Mouse (Mus musculus) lung, embryonic 15.5 days (tissue): ENCODE results near the gene Asb5. TPM values are rescaled to one million over a fixed set of nuclear protein-coding genes. Genes with fewer than 3 reads are reported as not detected.

Experiments used
- ATAC-seq: fragments of 200-750 bp; cut with Nextera tagmentation; 2 replicates; pipeline ENCODE4 v1.8.0; 2017; ENCODE audit warnings: moderate number of reproducible peaks, borderline replicate concordance; ENCODE audit not compliant: low FRiP score, low TSS enrichment; ENCODE audit errors: extremely low read depth
- H3K27ac ChIP-seq: fragments of 300-500 bp; sonication (generic); 2 replicates; pipeline ENCODE4 v1.5.1; 2015; ENCODE audit warnings: moderate library complexity, mild to moderate bottlenecking, inconsistent platforms
- H3K27me3 ChIP-seq: fragments of 300-500 bp; sonication (generic); 2 replicates; pipeline ENCODE4 v1.6.1; 2015; ENCODE audit warnings: inconsistent platforms
- H3K36me3 ChIP-seq: fragments of 300-500 bp; sonication (generic); 2 replicates; pipeline ENCODE4 v1.6.1; 2015; ENCODE audit warnings: inconsistent platforms
- H3K4me1 ChIP-seq: fragments of 300-500 bp; sonication (generic); 2 replicates; pipeline ENCODE4 v1.6.1; 2015; ENCODE audit warnings: inconsistent platforms
- H3K4me2 ChIP-seq: fragments of 300-500 bp; sonication (generic); 2 replicates; pipeline ENCODE4 v1.6.1; 2015; ENCODE audit warnings: inconsistent platforms, mild to moderate bottlenecking, moderate library complexity
- H3K4me3 ChIP-seq: fragments of 300-500 bp; sonication (generic); 2 replicates; pipeline ENCODE4 v1.5.1; 2015; ENCODE audit warnings: mild to moderate bottlenecking, inconsistent platforms
- H3K9ac ChIP-seq: fragments of 300-500 bp; sonication (generic); 2 replicates; pipeline ENCODE4 v1.6.1; 2015; ENCODE audit warnings: inconsistent platforms
- H3K9me3 ChIP-seq: fragments of 300-500 bp; sonication (generic); 2 replicates; pipeline ENCODE4 v1.6.1; 2016; ENCODE audit warnings: inconsistent platforms
- WGBS: fragments of 180-500 bp; shearing (Covaris S2); methylation state at CpG from one replicate; pipeline ENCODE4 v1.1.7; 2015; 5-methylcytosine and 5-hydroxymethylcytosine counted together
- polyA plus RNA-seq: library from polyadenylated mRNA; unstranded; fragments of >200 nt; fragmentation: Nextera tagmentation; extraction: Ambion mirVana; gene quantifications from 2 replicates; pipeline ENCODE4 v1.2.1, GENCODE M21; 2015

The Asb5 gene
- polyA plus RNA-seq, 1 experiment from 2014 or later, result 4.0 TPM

- H3K4me2 ChIP-seq, result no peak overlapping the region
- no peaks in the 10 kb centered on the region for H3K27me3 ChIP-seq
- no peaks in the 10 kb centered on the region for H3K36me3 ChIP-seq
- H3K4me1 ChIP-seq, result no peaks in the 10 kb centered on the region
- no peak overlapping the region for H3K27ac ChIP-seq
- no peak for ATAC-seq
- no peaks in the 10 kb centered on the region for H3K9me3 ChIP-seq
- no peak overlapping the region for H3K9ac ChIP-seq
- 78% methylated on average over 6 of the region's 6 CpGs for WGBS
- no peak overlapping the region for H3K4me3 ChIP-seq
Measured at GRCm38 (mm10) chr8:54548383-54548782, 19.0 kb downstream of the Asb5 start.

GRCm38 (mm10) chr8:54550026-54550574 lies 20.7 kb downstream of the Asb5 start:
- H3K4me2 ChIP-seq, result no peak overlapping the region
- H3K27me3 ChIP-seq, result no peaks in the 10 kb centered on the region
- no peak overlapping the region for H3K4me3 ChIP-seq
- no peak overlapping the region for H3K27ac ChIP-seq
- no peak overlapping the region for H3K9ac ChIP-seq
- no peaks in the 10 kb centered on the region for H3K36me3 ChIP-seq
- H3K4me1 ChIP-seq, result no peaks in the 10 kb centered on the region
- WGBS, result 86% methylated on average over 12 of the region's 12 CpGs
- H3K9me3 ChIP-seq, result no peaks in the 10 kb centered on the region
- no peak for ATAC-seq

DNA sequence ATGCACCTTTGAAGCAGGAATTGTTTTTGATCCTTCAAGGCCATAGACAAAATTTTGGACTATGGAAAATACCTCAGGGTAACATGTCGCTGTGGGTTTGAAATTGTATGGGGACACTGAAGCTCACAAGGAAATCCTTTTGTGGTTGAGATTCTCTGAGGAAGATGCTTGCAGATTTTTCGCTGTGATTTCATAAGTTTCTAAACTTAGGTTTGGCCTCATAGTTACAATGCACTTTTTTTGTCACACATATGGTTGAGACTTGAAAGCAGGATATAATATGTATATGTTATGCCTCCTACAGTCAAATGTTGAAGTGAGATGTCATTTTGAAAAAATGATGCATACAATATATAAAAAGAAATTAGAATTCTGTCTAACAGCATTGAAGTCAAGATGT lies 25.5 kb downstream of the Asb5 start:
- H3K9me3 ChIP-seq, result no peaks in the 10 kb centered on the region
- no peak for ATAC-seq
- H3K4me1 ChIP-seq, result no peaks in the 10 kb centered on the region
- H3K4me2 ChIP-seq, result no peak overlapping the region
- no peak overlapping the region for H3K9ac ChIP-seq
- H3K4me3 ChIP-seq, result no peak overlapping the region
- WGBS, result 78% methylated on average over 2 of the region's 2 CpGs
- H3K27me3 ChIP-seq, result no peaks in the 10 kb centered on the region
- H3K36me3 ChIP-seq, result no peaks in the 10 kb centered on the region
- no peak overlapping the region for H3K27ac ChIP-seq

- Histone ChIP-seq H3K9me3 (no peaks in the 10 kb centered on the region), H3K4me3 (no peak overlapping the region), H3K36me3 (no peaks in the 10 kb centered on the region), H3K4me2 (no peak overlapping the region), H3K27ac (no peak overlapping the region), H3K9ac (no peak overlapping the region), H3K27me3 (no peaks in the 10 kb centered on the region), H3K4me1 (0 out of 2 replicates have a peak, but pooled peaks cover 5% of the 10 kb centered on the region)
- no peak for ATAC-seq
- WGBS, result 37% methylated on average over 4 of the region's 4 CpGs
Measured at GRCm38 (mm10) chr8:54562137-54562536, 32.8 kb downstream of the Asb5 start.

DNA sequence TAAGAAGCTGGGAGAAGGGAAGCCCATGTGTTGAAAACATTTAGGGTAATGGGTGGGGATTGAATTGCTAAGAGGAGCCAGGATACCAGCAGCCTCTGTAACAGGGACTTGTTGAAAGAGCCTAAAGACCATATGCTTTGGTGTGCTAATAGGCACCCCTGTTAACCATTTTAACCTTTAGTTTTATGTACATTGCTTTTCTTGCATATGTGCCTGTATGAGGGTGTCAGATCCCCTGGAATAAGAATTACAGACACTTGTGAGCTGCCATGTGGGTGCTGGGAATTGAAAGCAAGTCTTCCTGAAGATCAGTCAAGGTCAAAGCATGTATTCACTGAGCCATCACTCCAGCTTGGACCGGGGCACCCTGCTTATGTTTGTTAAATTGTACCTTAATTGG lies 35.8 kb downstream of the Asb5 start:
- no peak overlapping the region for H3K9ac ChIP-seq
- no peak overlapping the region for H3K4me2 ChIP-seq
- 0 out of 2 replicates have a peak, but pooled peaks cover 5% of the 10 kb centered on the region for H3K4me1 ChIP-seq
- no peaks in the 10 kb centered on the region for H3K9me3 ChIP-seq
- WGBS, result 52% methylated on average over 1 of the region's 1 CpGs
- no peaks in the 10 kb centered on the region for H3K27me3 ChIP-seq
- no peak overlapping the region for H3K27ac ChIP-seq
- H3K4me3 ChIP-seq, result no peak overlapping the region
- no peaks in the 10 kb centered on the region for H3K36me3 ChIP-seq
- no peak for ATAC-seq

GRCm38 (mm10) chr8:54565603-54566260 lies 36.4 kb downstream of the Asb5 start:
- Histone ChIP-seq H3K36me3 (no peaks in the 10 kb centered on the region), H3K4me3 (no peak overlapping the region), H3K27ac (no peak overlapping the region), H3K4me2 (no peak overlapping the region), H3K9me3 (no peaks in the 10 kb centered on the region), H3K9ac (no peak overlapping the region), H3K4me1 (0 out of 2 replicates have a peak, but pooled peaks cover 5% of the 10 kb centered on the region), H3K27me3 (no peaks in the 10 kb centered on the region)
- ATAC-seq, result no peak
- WGBS, result 75% methylated on average over 7 of the region's 7 CpGs

- peak; percentile 47; the same call in 1 of the 2 replicates for ATAC-seq
- Histone ChIP-seq H3K4me2 (no peak overlapping the region), H3K9me3 (no peaks in the 10 kb centered on the region), H3K27me3 (no peaks in the 10 kb centered on the region), H3K4me3 (no peak overlapping the region), H3K4me1 (0 out of 2 replicates have a peak, but pooled peaks cover 5% of the 10 kb centered on the region), H3K27ac (no peak overlapping the region), H3K36me3 (no peaks in the 10 kb centered on the region), H3K9ac (no peak overlapping the region)
- 20% methylated on average over 2 of the region's 2 CpGs for WGBS
Measured at GRCm38 (mm10) chr8:54567168-54567567, 37.8 kb downstream of the Asb5 start.

- Histone ChIP-seq H3K4me2 (0 out of 2 replicates have a peak overlapping the region, but pooled peaks have one; percentile 7), H3K9ac (no peak overlapping the region), H3K4me3 (no peak overlapping the region), H3K4me1 (0 out of 2 replicates have a peak, but pooled peaks cover 3% of the 10 kb centered on the region), H3K27ac (no peak overlapping the region), H3K27me3 (no peaks in the 10 kb centered on the region), H3K9me3 (no peaks in the 10 kb centered on the region), H3K36me3 (no peaks in the 10 kb centered on the region)
- WGBS, result 28% methylated on average over 15 of the region's 15 CpGs
- ATAC-seq, result peak; percentile 70; the same call in 1 of the 2 replicates
Measured at GRCm38 (mm10) chr8:54570618-54571609, 41.5 kb downstream of the Asb5 start.

DNA sequence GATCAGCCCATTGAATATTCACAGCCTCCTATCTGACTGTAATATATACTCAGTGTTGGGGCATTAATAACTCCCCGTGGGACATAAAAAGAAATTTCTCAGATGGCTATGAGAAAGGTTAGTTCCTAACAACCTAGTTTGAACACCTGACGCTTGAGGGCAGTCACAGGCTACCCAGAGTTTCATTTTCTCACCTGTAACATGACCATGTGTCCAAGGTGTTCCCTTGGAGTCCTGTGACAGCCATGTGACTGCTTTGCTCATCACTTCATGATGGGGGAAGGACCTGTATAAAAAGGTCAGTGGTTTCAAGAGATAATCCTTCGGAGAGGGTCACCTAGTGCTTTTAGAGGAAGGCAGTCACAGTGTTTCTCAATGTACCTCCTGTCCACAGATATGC lies 52.1 kb downstream of the Asb5 start:
- Histone ChIP-seq H3K9ac (no peak overlapping the region), H3K4me3 (no peak overlapping the region), H3K36me3 (no peaks in the 10 kb centered on the region), H3K9me3 (no peaks in the 10 kb centered on the region), H3K27ac (no peak overlapping the region), H3K27me3 (no peaks in the 10 kb centered on the region), H3K4me2 (no peak overlapping the region), H3K4me1 (no peaks in the 10 kb centered on the region)
- no peak for ATAC-seq
- 62% methylated on average over 3 of the region's 3 CpGs for WGBS

DNA sequence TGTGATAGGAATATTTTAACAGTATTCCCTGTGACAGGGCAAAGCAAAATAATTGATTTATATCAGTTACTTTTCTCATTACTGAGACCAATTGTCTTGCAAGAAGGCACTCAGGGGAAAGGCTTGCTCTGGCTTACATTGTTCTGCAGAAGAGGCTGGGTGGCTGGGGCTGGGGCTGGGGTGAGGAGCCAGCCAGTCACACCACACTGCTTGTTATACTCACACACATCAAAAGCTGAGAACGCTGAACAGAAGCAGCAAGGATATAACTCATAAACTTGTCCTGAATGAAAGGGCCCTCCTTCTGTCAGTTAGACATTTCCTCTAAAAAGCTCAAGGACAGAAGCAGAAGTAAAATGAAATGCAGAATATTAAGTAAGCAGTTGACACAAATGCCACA lies 53.5 kb downstream of the Asb5 start:
- Histone ChIP-seq H3K27me3 (no peaks in the 10 kb centered on the region), H3K27ac (no peak overlapping the region), H3K9ac (no peak overlapping the region), H3K4me3 (no peak overlapping the region), H3K4me2 (no peak overlapping the region), H3K36me3 (no peaks in the 10 kb centered on the region), H3K4me1 (no peaks in the 10 kb centered on the region), H3K9me3 (no peaks in the 10 kb centered on the region)
- 41% methylated on average over 1 of the region's 1 CpGs for WGBS
- no peak for ATAC-seq

- Histone ChIP-seq H3K27ac (no peak overlapping the region), H3K27me3 (no peaks in the 10 kb centered on the region), H3K36me3 (no peaks in the 10 kb centered on the region), H3K9me3 (no peaks in the 10 kb centered on the region), H3K4me3 (no peak overlapping the region), H3K9ac (no peak overlapping the region), H3K4me1 (no peaks in the 10 kb centered on the region), H3K4me2 (no peak overlapping the region)
- no peak for ATAC-seq
- 82% methylated on average over 5 of the region's 5 CpGs for WGBS
Measured at GRCm38 (mm10) chr8:54594634-54595033, 65.3 kb downstream of the Asb5 start.

DNA sequence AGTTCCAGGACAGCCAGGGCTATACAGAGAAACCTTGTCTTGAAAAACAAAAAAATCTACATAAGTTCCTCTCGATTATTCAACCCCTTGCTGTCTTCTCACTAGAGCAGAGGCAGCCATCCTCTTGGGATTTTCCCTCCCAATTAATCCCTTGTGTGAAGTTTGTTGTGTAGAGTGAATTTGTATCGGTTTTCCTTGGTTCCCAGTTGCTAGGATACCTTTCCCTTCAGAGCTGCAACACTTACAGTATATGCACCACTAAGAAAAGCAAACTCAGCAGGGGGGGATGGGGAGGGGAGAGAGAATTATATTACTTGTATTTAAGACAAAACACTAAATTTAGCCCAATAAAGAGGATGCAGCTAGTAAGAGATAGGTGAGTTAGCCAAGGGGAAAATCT lies 66.7 kb downstream of the Asb5 start:
- H3K4me3 ChIP-seq, result no peak overlapping the region
- no peak overlapping the region for H3K9ac ChIP-seq
- no peaks in the 10 kb centered on the region for H3K36me3 ChIP-seq
- H3K4me2 ChIP-seq, result no peak overlapping the region
- no peaks in the 10 kb centered on the region for H3K27me3 ChIP-seq
- H3K4me1 ChIP-seq, result peaks cover 3% of the 10 kb centered on the region; the same call in 1 of the 2 replicates
- 56% methylated on average over 2 of the region's 2 CpGs for WGBS
- no peaks in the 10 kb centered on the region for H3K9me3 ChIP-seq
- H3K27ac ChIP-seq, result no peak overlapping the region
- no peak for ATAC-seq
